Mouse (Mus musculus): ENCODE measurements around the gene 9230112D13Rik.
A peak's percentile ranks its signal among the peaks of the same experiment; 100 is the strongest.

9230112D13Rik gene

GRCm38 (mm10) chr14:34522701-34523100, at the start of gene 9230112D13Rik:
9230112D13Rik (minus strand) TSS chr14:34522801.
- no peak for DNase-seq (ENCODE audit: low spot score)

- DNase-seq (ENCODE audit: low spot score): no peak
Observed at GRCm38 (mm10) chr14:34571610-34572387, 49.2 kb upstream of the 9230112D13Rik start.

GRCm38 (mm10) chr14:34570903-34571302, 48.3 kb upstream of the 9230112D13Rik start:
- DNase-seq (ENCODE audit: low spot score): no peak

DNA sequence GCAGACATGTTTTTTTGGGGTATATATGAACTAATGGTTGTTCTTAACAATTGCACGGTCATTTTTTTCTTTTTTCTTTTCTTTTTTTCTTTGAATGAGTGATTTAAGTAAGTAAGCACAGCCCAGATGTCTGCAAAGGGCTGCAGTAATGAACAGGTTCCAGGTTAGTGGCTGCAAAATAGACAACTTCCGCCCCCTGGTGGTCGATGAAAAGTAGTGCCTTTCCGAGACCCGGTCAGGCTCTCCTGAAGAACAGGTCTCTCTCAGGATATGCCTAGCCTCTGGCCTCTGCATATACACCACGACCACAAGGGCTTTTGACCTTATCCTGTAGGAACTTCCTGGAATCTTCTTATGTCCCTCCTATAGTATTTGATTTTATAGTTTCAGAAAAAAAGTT, 47.7 kb upstream of the 9230112D13Rik start:
- DNase-seq (ENCODE audit: low spot score): peak; percentile 75

- no peak for DNase-seq (ENCODE audit: low spot score)
Observed at GRCm38 (mm10) chr14:34569534-34570194, 47.1 kb upstream of the 9230112D13Rik start.

DNA sequence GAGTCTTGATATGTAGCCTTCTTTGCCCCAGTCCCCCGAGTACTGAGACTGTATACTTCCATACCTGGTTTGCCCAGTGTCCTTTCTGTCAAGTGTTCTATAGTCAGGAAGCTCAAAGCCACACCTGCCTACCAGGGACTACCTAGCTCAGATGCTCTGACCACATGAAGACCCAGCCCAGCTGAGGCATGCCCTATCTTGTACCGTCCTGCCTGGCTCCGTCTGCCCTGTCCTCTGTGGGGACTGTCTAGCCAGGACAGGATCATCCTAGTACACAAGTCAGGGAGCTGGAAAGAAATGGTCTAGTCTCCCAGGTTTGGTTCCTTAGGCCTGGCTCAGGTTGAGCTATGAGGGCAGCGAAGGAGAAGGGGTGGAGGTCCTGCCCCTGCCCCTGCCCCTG, 46.0 kb upstream of the 9230112D13Rik start:
- DNase-seq (ENCODE audit: low spot score): no peak

- DNase-seq (ENCODE audit: low spot score): no peak
Observed at GRCm38 (mm10) chr14:34567697-34568096, 45.1 kb upstream of the 9230112D13Rik start.

GRCm38 (mm10) chr14:34566530-34566929, 43.9 kb upstream of the 9230112D13Rik start:
- DNase-seq (ENCODE audit: low spot score): no peak

GRCm38 (mm10) chr14:34565711-34566110, 43.1 kb upstream of the 9230112D13Rik start:
- DNase-seq (ENCODE audit: low spot score): no peak

DNA sequence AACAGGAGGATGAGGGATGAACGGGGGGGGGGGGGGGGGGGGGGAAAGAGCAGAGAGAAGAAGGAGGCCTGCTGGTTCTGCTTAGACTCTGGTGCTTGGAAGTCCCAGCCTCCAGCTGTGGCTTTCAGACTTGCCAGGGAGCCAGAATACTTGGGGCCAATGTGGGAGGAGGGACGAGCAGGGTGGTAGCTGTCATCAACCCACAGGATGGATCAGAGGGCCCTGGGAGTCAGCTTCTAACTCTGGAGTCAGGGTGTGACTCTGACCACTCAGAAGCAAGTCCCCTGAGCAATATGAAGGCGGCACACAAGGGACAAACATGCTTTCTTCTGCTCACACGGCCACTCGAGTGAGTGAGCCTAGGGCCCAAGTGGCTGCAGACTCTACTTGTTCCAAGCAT, 42.0 kb upstream of the 9230112D13Rik start:
- no peak for DNase-seq (ENCODE audit: low spot score)

- DNase-seq (ENCODE audit: low spot score): no peak
Observed at GRCm38 (mm10) chr14:34562393-34562792, 39.8 kb upstream of the 9230112D13Rik start.

GRCm38 (mm10) chr14:34561647-34562046, 39.0 kb upstream of the 9230112D13Rik start:
- no peak for DNase-seq (ENCODE audit: low spot score)

- no peak for DNase-seq (ENCODE audit: low spot score)
Observed at GRCm38 (mm10) chr14:34558947-34559346, 36.3 kb upstream of the 9230112D13Rik start.

DNA sequence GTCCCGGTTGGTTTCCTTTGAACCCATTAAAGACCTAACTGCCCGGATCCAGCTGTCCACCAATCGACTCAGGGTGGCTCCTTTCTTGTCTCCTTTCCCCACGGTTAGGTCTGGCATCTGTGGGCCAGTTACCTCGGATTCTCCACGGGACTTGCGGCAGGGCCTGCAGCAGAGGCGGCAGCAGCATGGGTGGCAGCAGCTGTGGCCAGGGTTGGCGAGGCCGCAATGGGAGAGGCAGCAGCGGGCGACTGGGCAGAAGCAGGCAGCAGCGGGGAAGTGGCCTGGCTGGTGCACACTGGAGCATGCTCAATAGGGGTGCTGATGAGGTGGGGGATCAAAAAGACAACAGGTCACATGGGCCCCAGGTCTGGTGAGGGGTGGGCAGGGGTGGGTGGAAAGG, 32.6 kb upstream of the 9230112D13Rik start:
- no peak for DNase-seq (ENCODE audit: low spot score)

DNA sequence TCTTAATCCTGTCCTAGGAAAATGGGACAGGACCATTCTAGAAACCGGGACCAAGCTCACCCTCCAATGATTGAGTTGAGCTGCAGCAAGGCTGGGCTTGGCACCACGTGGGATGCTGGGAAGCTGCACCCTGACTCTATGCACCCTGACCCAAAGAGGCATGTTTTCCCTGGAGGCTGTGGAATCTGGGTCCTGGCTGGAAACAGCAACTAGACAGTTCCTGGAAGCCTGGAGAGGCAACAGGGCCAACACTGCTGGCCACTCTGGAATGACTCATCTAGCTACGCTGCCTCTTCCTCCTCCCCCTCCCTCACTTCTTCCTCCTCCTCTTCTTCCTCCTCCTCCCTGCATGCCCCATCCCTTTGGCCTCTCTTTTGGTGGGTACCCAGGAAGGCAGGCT, 31.4 kb upstream of the 9230112D13Rik start:
- DNase-seq (ENCODE audit: low spot score): peak; percentile 44

- DNase-seq (ENCODE audit: low spot score): no peak
Observed at GRCm38 (mm10) chr14:34553470-34553869, 30.9 kb upstream of the 9230112D13Rik start.

- DNase-seq (ENCODE audit: low spot score): no peak
Observed at GRCm38 (mm10) chr14:34552226-34552625, 29.6 kb upstream of the 9230112D13Rik start.

GRCm38 (mm10) chr14:34549004-34549671, 26.5 kb upstream of the 9230112D13Rik start:
- DNase-seq (ENCODE audit: low spot score): peak; percentile 86

GRCm38 (mm10) chr14:34548391-34549001, 25.9 kb upstream of the 9230112D13Rik start:
- peak; percentile 55 for DNase-seq (ENCODE audit: low spot score)

DNA sequence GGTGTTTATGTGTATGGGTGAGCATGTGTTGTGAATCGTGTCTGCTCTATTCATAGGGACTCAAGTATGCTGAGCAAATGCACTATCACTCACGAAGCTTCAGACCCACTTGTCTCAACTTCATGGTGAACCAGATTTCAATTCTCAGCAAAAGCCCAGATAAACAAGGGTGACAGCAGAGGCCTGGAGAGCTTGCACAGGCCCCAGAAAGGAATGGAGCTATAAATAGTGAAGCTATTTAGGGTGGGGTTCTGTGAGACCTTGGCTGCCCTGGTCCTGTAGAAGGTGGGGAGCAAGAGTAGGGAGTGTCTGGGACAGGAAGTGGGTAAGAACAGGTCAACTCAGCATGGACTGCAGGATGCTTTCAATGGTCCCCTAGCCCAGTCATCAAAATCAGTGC, 21.9 kb upstream of the 9230112D13Rik start:
- no peak for DNase-seq (ENCODE audit: low spot score)

- no peak for DNase-seq (ENCODE audit: low spot score)
Observed at GRCm38 (mm10) chr14:34544001-34544400, 21.4 kb upstream of the 9230112D13Rik start.

DNA sequence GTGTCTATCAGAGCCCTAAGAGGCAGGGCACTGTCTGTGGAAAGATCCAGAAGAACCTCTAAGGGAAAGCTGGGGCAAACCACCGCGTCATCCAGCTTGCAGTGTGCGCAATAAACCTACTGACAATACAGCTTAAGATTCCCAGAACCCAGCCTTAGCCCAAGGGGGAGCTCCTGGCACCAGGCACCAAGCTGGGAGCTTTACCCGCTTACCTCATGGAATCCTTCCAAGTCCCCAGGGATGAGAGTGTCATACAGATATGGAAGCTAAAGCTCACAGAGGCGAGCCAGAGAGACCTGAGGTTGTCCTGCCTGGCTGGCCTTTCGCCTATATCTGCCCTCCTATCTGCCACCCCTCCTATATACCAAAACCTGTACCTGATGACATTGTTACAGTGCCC, 21.0 kb upstream of the 9230112D13Rik start:
- no peak for DNase-seq (ENCODE audit: low spot score)

Measured in ovary, postnatal 36 days (tissue).